Mouse (Mus musculus) ES-E14 (cell line): ENCODE results near the gene Fam189a1.

Experiments
- CHD2 ChIP-seq: IDR thresholded peaks from 2 replicates; pipeline ENCODE4 v1.6.1; 2014; ENCODE audit warnings: mild to moderate bottlenecking, low read depth, low read length, inconsistent platforms
- HCFC1 ChIP-seq: IDR thresholded peaks from 2 replicates; pipeline ENCODE4 v1.6.1; 2012; ENCODE audit warnings: low read length, inconsistent platforms, borderline replicate concordance; ENCODE audit not compliant: insufficient read depth
- MAFK ChIP-seq: IDR thresholded peaks from 2 replicates; pipeline ENCODE4 v1.6.1; 2014; ENCODE audit warnings: mild to moderate bottlenecking, low read depth, low read length, inconsistent platforms; ENCODE audit not compliant: insufficient read depth
- ZC3H11A ChIP-seq: IDR thresholded peaks from 2 replicates; pipeline ENCODE4 v1.6.1; 2012; ENCODE audit warnings: low read depth, mild to moderate bottlenecking, inconsistent platforms, low read length, borderline replicate concordance
- ZNF384 ChIP-seq: IDR thresholded peaks from 2 replicates; pipeline ENCODE4 v1.6.1; 2012; ENCODE audit warnings: low read depth, low read length, inconsistent platforms

DNA sequence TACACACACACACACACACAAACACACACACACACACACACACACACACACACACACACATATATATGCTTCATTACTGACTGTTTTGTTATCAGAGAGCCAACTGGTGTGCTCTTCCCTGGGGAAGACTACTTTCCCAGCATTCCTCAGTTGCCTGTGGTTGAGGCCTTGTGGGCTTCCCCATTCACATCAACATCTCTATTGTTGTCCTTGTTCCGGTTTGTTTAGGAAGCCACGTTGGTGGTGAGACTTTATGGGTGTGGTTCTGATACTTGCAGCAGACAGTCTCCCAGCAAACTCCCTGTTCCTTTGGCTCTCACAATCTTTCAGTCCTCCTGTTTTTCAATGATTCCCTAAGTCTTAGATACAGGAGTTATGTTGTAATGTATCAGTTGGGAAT, 204.2 kb downstream of the Fam189a1 start:
- TF ChIP-seq HCFC1 (no peak), ZC3H11A (no peak), CHD2 (no peak), MAFK (no peak), ZNF384 (no peak)
